46 mouse cellular contexts compared by ENCODE assay signal in the genomic region with DNA sequence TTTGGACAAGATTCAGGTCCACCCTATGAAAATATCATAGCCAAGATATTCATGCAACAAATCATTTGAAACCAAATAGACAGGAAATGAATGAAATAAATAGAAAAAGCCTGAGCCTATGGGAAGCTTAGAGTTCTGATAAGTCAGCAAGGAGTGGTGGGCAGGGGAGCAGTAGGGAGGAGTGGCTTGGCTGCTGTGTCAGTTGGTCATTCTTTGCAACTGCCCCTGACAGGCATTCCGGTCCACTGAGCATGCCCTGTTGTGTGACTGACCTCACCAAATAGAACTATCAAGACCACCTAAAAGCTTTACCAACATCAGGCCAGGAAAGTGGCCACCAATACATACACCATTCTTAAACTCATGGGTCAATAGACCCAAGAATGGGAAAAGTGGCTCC. TPM values are rescaled to one million over a fixed set of nuclear protein-coding genes. Genes with fewer than 3 reads are reported as not detected.
"Had no signal": no experiment of that assay in that cellular context is flagged by ENCODE, and none has a peak within 500 bp of the region (broad histone marks: within the 10 kb centered on the region; RNA-seq: fewer than 3 reads in every experiment).

A gene (plus strand): TSS at position 301 of the 400 bp plus-strand sequence.

- ATAC-seq: liver, embryonic 12.5 days; liver, postnatal 0 days; lung, postnatal 0 days; midbrain, embryonic 13.5 days; midbrain, embryonic 15.5 days; midbrain, embryonic 16.5 days had no signal

- H3K4me1 ChIP-seq: limb, embryonic 10.5 days; limb, embryonic 12.5 days; limb, embryonic 13.5 days; limb, embryonic 15.5 days; liver, embryonic 12.5 days; liver, embryonic 13.5 days; liver, embryonic 15.5 days; lung, embryonic 15.5 days; midbrain, embryonic 10.5 days; midbrain, embryonic 12.5 days; midbrain, embryonic 15.5 days had no signal

- H3K27ac ChIP-seq: left cerebral cortex, adult 2 months; limb, embryonic 10.5 days; limb, embryonic 12.5 days; limb, embryonic 13.5 days; limb, embryonic 15.5 days; liver, embryonic 12.5 days; liver, embryonic 13.5 days; liver, embryonic 14.5 days; liver, embryonic 15.5 days; lung, embryonic 15.5 days; macrophage; midbrain, embryonic 10.5 days; midbrain, embryonic 12.5 days; midbrain, embryonic 13.5 days; midbrain, embryonic 15.5 days had no signal

- DNase-seq: left cerebral cortex, postnatal 4 days; liver; liver, embryonic 13.5 days; liver, postnatal 0 days; lung, adult 18-20 months; lung, adult 2 months; lung, embryonic 14.5 days; lung, postnatal 10 days; lung, postnatal 14 days; lung, postnatal 36 days; lung, postnatal 4 days; midbrain, embryonic 14.5 days had no signal

- H3K36me3 ChIP-seq: limb, embryonic 10.5 days; limb, embryonic 12.5 days; limb, embryonic 13.5 days; limb, embryonic 15.5 days; liver, embryonic 12.5 days; liver, embryonic 13.5 days; liver, embryonic 15.5 days; lung, embryonic 15.5 days; midbrain, embryonic 10.5 days; midbrain, embryonic 12.5 days; midbrain, embryonic 13.5 days; midbrain, embryonic 15.5 days had no signal

- H3K27me3 ChIP-seq: limb, embryonic 12.5 days; limb, embryonic 13.5 days; limb, embryonic 15.5 days; liver, embryonic 12.5 days; liver, embryonic 13.5 days; liver, embryonic 15.5 days; lung, embryonic 15.5 days; midbrain, embryonic 12.5 days; midbrain, embryonic 13.5 days; midbrain, embryonic 15.5 days had no signal

- H3K4me3 ChIP-seq: left cerebral cortex, adult 2 months; limb, embryonic 10.5 days; limb, embryonic 12.5 days; limb, embryonic 13.5 days; limb, embryonic 15.5 days; liver, embryonic 12.5 days; liver, embryonic 13.5 days; liver, embryonic 15.5 days; lung, embryonic 15.5 days; midbrain, embryonic 10.5 days; midbrain, embryonic 12.5 days; midbrain, embryonic 13.5 days; midbrain, embryonic 15.5 days; myocyte had no signal

- H3K9me3 ChIP-seq: limb, embryonic 10.5 days; limb, embryonic 12.5 days; limb, embryonic 13.5 days; limb, embryonic 15.5 days; liver, embryonic 12.5 days; liver, embryonic 13.5 days; liver, embryonic 15.5 days; lung, embryonic 15.5 days; midbrain, embryonic 10.5 days; midbrain, embryonic 12.5 days; midbrain, embryonic 13.5 days; midbrain, embryonic 15.5 days had no signal

RNA-seq across cellular contexts. Expression of the gene that starts here (rescaled TPM):
- total RNA-seq: left cerebral cortex, adult 18-20 months; left cerebral cortex, adult 2 months; left cerebral cortex, adult 8-10 months; left cerebral cortex, postnatal 10 days; left cerebral cortex, postnatal 14 days; left cerebral cortex, postnatal 25 days; left cerebral cortex, postnatal 36 days; liver, adult 2 months; megakaryocyte progenitor cell, adult 5-6 weeks; megakaryocyte-erythroid progenitor cell, adult 5-6 weeks; midbrain, postnatal 0 days; monocyte, adult 5-6 weeks had no signal
- polyA plus RNA-seq: limb, embryonic 10.5 days; limb, embryonic 11.5 days; limb, embryonic 12.5 days; limb, embryonic 13.5 days; limb, embryonic 14.5 days; limb, embryonic 15.5 days; liver, adult 2 months; liver, embryonic 11.5 days; liver, embryonic 12.5 days; liver, embryonic 13.5 days; liver, embryonic 14.5 days; liver, embryonic 15.5 days; liver, embryonic 16.5 days; liver, postnatal 0 days; lung, adult 2 months; lung, embryonic 14.5 days; lung, embryonic 15.5 days; lung, embryonic 16.5 days; lung, postnatal 0 days; macrophage; midbrain, embryonic 10.5 days; midbrain, embryonic 11.5 days; midbrain, embryonic 12.5 days; midbrain, embryonic 13.5 days; midbrain, embryonic 14.5 days; midbrain, embryonic 15.5 days; midbrain, embryonic 16.5 days; midbrain, postnatal 0 days; myocyte had no signal
